Mouse (Mus musculus) E14TG2a.4 (cell line): Measurements from ENCODE around the gene Unc13c.

Experiments
- CTCF ChIP-seq: conservative IDR thresholded peaks from 2 replicates; pipeline ENCODE4 v1.5.1; 2014; ENCODE audit warnings: low read length
- POU5F1 ChIP-seq: IDR thresholded peaks from 2 replicates; pipeline ENCODE4 v1.6.1; 2014; ENCODE audit warnings: low read length, borderline replicate concordance

DNA sequence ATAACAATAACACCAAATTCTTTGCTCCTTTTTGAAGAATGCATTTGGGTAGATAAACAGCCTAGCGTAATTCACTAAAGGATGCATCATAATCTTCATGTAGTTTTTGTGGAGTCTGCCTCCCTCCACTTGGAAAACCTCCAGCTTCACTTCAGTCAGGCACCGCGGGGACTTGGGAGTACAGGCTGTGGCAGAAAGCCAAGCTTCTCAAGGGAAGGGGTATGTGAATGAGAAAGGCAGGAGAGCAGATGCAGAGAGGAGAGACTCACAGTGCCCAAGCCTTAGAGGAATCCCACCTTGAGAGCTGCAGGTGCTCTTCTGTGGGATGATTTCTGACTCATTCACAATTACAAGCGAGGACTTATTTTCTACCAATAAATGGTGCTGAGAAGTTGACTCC lies 33.9 kb downstream of the Unc13c start:
- TF ChIP-seq CTCF (no peak), POU5F1 (no peak)
